Mouse (Mus musculus) midbrain, embryonic 16.5 days (tissue): ENCODE data around the gene Rgs6. TPM values are rescaled to one million over a fixed set of nuclear protein-coding genes. Genes with fewer than 3 reads are reported as not detected.

Experiments used
- ATAC-seq: fragments of 200-750 bp; cut with Nextera tagmentation; 2 replicates; pipeline ENCODE4 v1.8.0; 2017; ENCODE audit warnings: moderate TSS enrichment
- H3K27ac ChIP-seq: fragments of 300-500 bp; sonication (generic); 2 replicates; pipeline ENCODE4 v1.5.1; 2014; ENCODE audit warnings: mild to moderate bottlenecking, low read length, mixed read lengths
- H3K27me3 ChIP-seq: fragments of 300-500 bp; sonication (generic); 2 replicates; pipeline ENCODE4 v1.6.1; 2014; ENCODE audit warnings: low read depth, low read length, mixed read lengths; ENCODE audit not compliant: control insufficient read depth, insufficient read depth
- H3K36me3 ChIP-seq: fragments of 300-500 bp; sonication (generic); 2 replicates; pipeline ENCODE4 v1.6.1; 2014; ENCODE audit warnings: mild to moderate bottlenecking, low read length, moderate library complexity, mixed read lengths; ENCODE audit not compliant: control insufficient read depth, insufficient read depth
- H3K4me1 ChIP-seq: fragments of 300-500 bp; sonication (generic); 2 replicates; pipeline ENCODE4 v1.6.1; 2014; ENCODE audit warnings: mild to moderate bottlenecking, low read length, mixed read lengths; ENCODE audit not compliant: control insufficient read depth, insufficient read depth
- H3K4me2 ChIP-seq: fragments of 300-500 bp; sonication (generic); 2 replicates; pipeline ENCODE4 v1.6.1; 2014; ENCODE audit warnings: mild to moderate bottlenecking, low read length, mixed read lengths
- H3K4me3 ChIP-seq: fragments of 300-500 bp; sonication (generic); 2 replicates; pipeline ENCODE4 v1.5.1; 2014; ENCODE audit warnings: low read depth, mild to moderate bottlenecking, low read length, moderate library complexity, mixed read lengths
- H3K9ac ChIP-seq: fragments of 300-500 bp; sonication (generic); 2 replicates; pipeline ENCODE4 v1.6.1; 2014; ENCODE audit warnings: low read depth, low read length, mixed read lengths
- H3K9me3 ChIP-seq: fragments of 300-500 bp; sonication (generic); replicated peaks from 2 replicates; pipeline ENCODE4 v1.6.1; 2014; ENCODE audit warnings: mild to moderate bottlenecking, low read length, mixed read lengths; ENCODE audit not compliant: control insufficient read depth, poor library complexity, severe bottlenecking
- WGBS: fragments of 180-500 bp; shearing (Covaris S2); extraction: QIAGEN DNeasy Blood & Tissue Kit; methylation state at CpG from one replicate; pipeline ENCODE4 v1.1.7; 2014; 5-methylcytosine and 5-hydroxymethylcytosine counted together
- polyA plus RNA-seq: library from polyadenylated mRNA; unstranded; fragments of >200 nt; fragmentation: Nextera tagmentation; extraction: Ambion mirVana; gene quantifications from 2 replicates; pipeline ENCODE4 v1.2.1, GENCODE M21; 2015

Rgs6 gene
- polyA plus RNA-seq, 1 experiment from 2014 or later, result 17.9 TPM

DNA sequence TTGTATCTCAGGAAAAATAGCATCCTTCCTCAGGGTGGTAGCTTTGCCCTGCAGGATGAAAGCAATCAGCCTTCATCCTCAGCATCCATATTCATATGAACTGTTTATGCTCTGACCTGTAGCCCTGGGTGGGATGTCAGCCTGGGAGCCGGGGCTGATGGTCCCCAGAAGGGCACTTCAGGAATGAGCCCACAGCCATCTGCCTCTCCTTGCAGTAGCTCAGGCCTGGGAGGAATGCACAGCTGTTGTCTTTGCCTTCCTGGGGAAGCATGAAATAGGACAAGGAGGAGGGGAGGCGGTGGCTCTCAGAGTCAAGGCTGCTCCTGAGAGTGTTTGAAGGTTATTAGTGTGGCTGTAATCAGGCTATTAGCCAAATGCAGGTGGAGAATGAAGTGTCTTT lies 590.7 kb downstream of the Rgs6 start:
- no peak overlapping the region for H3K4me2 ChIP-seq
- no peak overlapping the region for H3K9ac ChIP-seq
- H3K9me3 ChIP-seq, result no peaks in the 10 kb centered on the region
- no peak for ATAC-seq
- no peaks in the 10 kb centered on the region for H3K36me3 ChIP-seq
- no peak overlapping the region for H3K27ac ChIP-seq
- H3K4me1 ChIP-seq, result no peaks in the 10 kb centered on the region
- no peak overlapping the region for H3K4me3 ChIP-seq
- H3K27me3 ChIP-seq, result no peaks in the 10 kb centered on the region
- 55% methylated on average over 2 of the region's 2 CpGs for WGBS

DNA sequence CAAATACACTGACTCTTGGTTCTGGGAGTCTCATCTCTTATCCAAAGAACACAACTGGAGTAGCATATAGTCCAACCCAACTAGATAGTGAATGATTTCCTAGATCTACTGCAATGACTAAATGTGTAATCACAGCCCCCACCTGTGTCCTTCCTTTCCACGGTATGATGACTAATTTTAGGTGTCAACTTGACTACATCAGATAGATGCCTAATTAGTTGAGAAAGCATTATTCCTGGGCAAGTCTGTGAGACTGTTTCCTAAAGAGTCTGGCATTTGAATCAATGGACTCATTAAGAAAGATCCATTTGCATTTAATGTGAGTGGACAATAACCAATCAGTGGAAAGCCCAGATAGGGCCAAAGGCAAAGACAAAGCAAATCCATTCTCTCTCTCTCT lies 591.8 kb downstream of the Rgs6 start:
- 79% methylated on average over 1 of the region's 1 CpGs for WGBS
- H3K9ac ChIP-seq, result no peak overlapping the region

DNA sequence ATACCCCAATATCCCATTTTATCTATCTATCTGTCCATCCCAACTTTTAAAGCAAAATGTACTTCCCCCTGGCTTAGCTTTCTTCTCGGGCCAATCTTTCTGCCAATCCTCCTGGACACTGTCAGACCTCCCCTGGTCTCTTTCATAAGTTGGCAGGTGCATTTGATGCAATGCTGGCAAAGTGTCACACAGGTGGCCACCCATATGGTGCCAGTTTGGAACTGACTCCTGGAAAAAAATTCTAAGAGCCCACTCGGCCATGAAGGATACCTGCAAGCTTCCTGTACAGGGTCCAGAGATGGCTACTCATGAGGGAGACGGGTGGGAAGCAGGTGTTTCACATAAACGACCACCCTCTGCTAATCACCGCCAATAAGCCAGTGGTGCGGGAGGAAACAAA lies 592.5 kb downstream of the Rgs6 start:
- 88% methylated on average over 6 of the region's 6 CpGs for WGBS
- Histone ChIP-seq H3K4me1 (no peaks in the 10 kb centered on the region), H3K27ac (no peak overlapping the region), H3K36me3 (no peaks in the 10 kb centered on the region), H3K4me3 (no peak overlapping the region), H3K9me3 (no peaks in the 10 kb centered on the region), H3K27me3 (no peaks in the 10 kb centered on the region), H3K9ac (no peak overlapping the region), H3K4me2 (no peak overlapping the region)
- no peak for ATAC-seq

More for the DNA sequence above, 591.8 kb downstream of the Rgs6 start:
- Histone ChIP-seq H3K4me2 (no peak overlapping the region), H3K27me3 (no peaks in the 10 kb centered on the region), H3K4me3 (no peak overlapping the region), H3K36me3 (no peaks in the 10 kb centered on the region), H3K27ac (no peak overlapping the region), H3K9me3 (no peaks in the 10 kb centered on the region), H3K4me1 (no peaks in the 10 kb centered on the region)
- no peak for ATAC-seq

DNA sequence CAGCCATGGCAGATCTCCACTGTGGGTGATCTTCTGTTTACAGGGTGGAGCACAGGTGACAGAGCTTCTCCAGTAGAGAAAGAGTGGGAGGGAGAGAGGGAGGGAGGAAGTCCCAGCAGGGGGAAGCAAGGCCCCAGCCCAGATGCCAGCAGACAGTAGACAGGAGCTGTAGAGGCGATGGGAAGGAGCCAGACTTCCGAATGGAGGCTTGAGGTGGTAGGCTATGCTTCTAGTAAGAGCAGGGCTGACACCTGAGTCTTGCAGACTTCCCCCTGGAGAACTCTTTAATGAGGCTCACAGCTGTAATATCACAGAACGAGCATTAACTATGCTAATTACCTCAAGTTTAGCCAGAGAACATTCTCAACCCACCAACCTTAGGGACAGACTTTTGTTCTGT lies 613.6 kb downstream of the Rgs6 start:
- Histone ChIP-seq H3K9me3 (no peaks in the 10 kb centered on the region), H3K36me3 (no peaks in the 10 kb centered on the region), H3K4me2 (no peak overlapping the region), H3K27me3 (no peaks in the 10 kb centered on the region), H3K27ac (no peak overlapping the region), H3K9ac (no peak overlapping the region), H3K4me1 (no peaks in the 10 kb centered on the region; the same call in 1 of the 2 replicates), H3K4me3 (no peak overlapping the region)
- no peak for ATAC-seq
- 36% methylated on average over 3 of the region's 3 CpGs for WGBS

DNA sequence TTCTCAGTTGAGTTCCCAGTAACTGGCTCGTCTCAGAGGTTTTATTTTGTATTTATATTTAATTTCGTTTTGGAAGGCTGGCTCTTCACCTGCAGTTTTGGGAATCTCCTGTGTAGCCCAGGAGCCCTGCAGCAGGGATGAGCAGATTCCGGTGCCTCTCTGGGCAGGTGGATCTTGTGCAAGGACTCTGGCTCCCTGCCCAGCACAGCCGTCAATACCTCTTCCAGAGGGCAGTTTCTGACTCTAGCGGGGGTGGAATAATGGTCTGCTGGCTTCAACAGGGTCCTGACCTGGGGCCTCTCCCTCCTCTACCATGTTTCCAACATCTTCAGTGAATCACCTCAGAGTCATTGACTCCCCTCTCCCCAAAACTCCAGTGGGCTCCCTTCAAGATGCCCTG lies 616.3 kb downstream of the Rgs6 start:
- no peak for ATAC-seq
- Histone ChIP-seq H3K4me3 (no peak overlapping the region), H3K27ac (no peak overlapping the region), H3K9ac (no peak overlapping the region), H3K36me3 (no peaks in the 10 kb centered on the region), H3K4me2 (no peak overlapping the region), H3K27me3 (no peaks in the 10 kb centered on the region), H3K9me3 (no peaks in the 10 kb centered on the region), H3K4me1 (peaks cover 11% of the 10 kb centered on the region)
- WGBS, result 59% methylated on average over 5 of the region's 5 CpGs

DNA sequence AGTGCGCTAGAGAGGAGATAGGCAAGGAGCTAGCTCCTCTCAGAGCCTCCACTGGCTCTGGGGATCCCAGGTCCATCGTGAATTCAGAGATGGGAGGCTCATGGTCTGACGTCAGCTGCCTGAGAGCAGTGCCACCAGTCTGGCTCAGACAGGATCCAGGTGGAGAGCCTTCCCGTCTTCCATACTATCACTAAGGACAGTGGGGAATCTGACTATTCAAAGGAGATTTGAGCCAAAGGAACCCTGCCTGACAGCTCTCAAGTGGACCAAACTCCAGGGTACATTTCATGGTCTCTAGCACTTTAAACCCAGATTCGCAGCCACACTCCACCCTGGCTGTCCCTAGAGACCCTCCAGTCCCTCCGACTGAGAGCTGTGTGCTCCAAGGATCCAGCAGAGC lies 618.8 kb downstream of the Rgs6 start:
- no peak overlapping the region for H3K9ac ChIP-seq
- no peak overlapping the region for H3K27ac ChIP-seq
- no peak overlapping the region for H3K4me2 ChIP-seq
- ATAC-seq, result no peak
- peaks cover 12% of the 10 kb centered on the region for H3K4me1 ChIP-seq
- H3K36me3 ChIP-seq, result no peaks in the 10 kb centered on the region
- 69% methylated on average over 6 of the region's 6 CpGs for WGBS
- no peak overlapping the region for H3K4me3 ChIP-seq
- H3K27me3 ChIP-seq, result no peaks in the 10 kb centered on the region
- H3K9me3 ChIP-seq, result no peaks in the 10 kb centered on the region

DNA sequence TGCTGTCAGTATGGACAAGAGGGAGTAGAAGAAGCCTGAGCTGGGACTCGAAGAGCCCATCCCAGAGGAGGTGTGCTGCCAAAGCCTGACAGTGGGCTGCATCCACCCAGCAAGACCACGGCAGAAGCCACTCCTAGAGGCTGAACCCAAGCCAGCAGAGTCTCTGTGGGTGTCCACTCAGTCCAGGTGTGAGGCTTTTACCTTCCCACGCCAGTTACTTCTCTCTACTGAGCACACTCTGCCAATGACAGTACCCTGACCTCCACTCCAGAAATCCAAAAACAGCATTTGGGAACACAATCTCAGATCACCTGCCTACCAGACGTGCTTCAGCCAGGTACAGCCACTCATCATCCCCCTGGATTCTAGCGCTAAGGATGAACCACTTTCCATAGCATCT lies 619.4 kb downstream of the Rgs6 start:
- Histone ChIP-seq H3K4me1 (peaks cover 12% of the 10 kb centered on the region), H3K27ac (no peak overlapping the region), H3K9me3 (no peaks in the 10 kb centered on the region), H3K4me2 (no peak overlapping the region), H3K27me3 (no peaks in the 10 kb centered on the region), H3K9ac (no peak overlapping the region), H3K36me3 (no peaks in the 10 kb centered on the region), H3K4me3 (no peak overlapping the region)
- no peak for ATAC-seq
- WGBS, result 75% methylated on average over 5 of the region's 5 CpGs

DNA sequence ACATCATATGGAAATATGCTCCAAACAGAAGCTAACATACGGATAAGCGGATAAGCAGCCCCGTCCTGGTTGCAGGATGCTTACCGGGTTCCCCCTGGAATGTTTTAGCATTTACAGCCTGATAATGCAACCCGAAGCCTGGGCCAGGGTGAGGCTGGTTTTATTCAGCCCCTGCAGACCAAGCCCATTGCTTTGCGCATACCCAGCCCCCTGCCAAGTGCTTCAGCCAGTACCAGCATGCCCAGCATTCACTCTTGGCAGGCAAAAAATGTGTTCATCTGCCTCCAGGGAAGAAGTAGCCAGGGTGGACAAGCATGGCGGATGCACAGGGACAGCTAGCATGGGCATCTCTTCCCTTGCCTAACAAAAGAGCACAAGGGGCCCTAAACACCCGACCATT lies 619.9 kb downstream of the Rgs6 start:
- peaks cover 12% of the 10 kb centered on the region for H3K4me1 ChIP-seq
- no peak overlapping the region for H3K4me3 ChIP-seq
- H3K27me3 ChIP-seq, result no peaks in the 10 kb centered on the region
- 52% methylated on average over 8 of the region's 8 CpGs for whole genome bisulfite sequencing
- peak overlapping the region; percentile 50; the same call in 1 of the 2 replicates for H3K27ac ChIP-seq
- no peak for ATAC-seq
- H3K9ac ChIP-seq, result no peak overlapping the region
- H3K9me3 ChIP-seq, result no peaks in the 10 kb centered on the region
- H3K4me2 ChIP-seq, result no peak overlapping the region
- no peaks in the 10 kb centered on the region for H3K36me3 ChIP-seq

DNA sequence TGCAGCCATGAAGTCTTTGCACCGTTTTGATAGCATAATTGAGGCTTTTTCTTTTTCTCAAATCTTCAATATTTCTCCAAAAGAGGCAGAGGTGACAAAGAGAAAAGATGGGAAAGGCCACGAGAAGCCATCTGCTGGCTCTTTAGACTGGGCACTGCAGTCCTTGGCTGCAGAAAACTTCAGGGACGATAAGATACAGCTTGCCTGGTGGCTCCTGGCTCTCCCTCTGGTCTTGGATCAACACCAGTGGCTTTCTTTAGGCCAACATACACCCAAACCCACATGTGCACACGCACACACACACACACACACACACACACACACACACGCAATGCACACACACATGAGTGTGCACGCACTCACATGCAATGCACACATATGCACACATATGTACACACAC lies 620.7 kb downstream of the Rgs6 start:
- no peak overlapping the region for H3K27ac ChIP-seq
- no peak overlapping the region for H3K4me3 ChIP-seq
- H3K9me3 ChIP-seq, result no peaks in the 10 kb centered on the region
- no peak for ATAC-seq
- no peaks in the 10 kb centered on the region for H3K27me3 ChIP-seq
- peaks cover 15% of the 10 kb centered on the region for H3K4me1 ChIP-seq
- no peak overlapping the region for H3K9ac ChIP-seq
- H3K4me2 ChIP-seq, result no peak overlapping the region
- H3K36me3 ChIP-seq, result no peaks in the 10 kb centered on the region
- 59% methylated on average over 6 of the region's 6 CpGs for WGBS

DNA sequence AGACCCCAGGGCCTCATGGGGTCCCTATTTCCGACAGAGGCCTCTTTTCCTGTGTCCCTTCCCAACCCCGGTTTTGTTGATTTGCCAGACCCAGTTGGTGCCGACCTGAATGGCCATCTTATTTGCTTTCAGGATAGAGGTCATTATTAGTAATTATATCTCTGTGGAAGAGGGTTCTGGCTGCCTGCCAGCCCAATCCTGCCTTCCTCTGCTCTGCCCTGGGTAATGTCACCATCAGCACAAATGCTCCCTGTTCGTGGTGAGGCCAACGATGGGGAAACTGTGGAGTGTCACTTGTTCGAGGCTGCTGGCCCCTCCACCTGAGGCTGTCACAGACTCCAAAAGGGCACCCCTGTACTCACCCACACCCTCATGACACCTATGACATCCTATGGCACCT lies 621.4 kb downstream of the Rgs6 start:
- Histone ChIP-seq H3K9me3 (no peaks in the 10 kb centered on the region), H3K4me2 (no peak overlapping the region), H3K27ac (peak overlapping the region; percentile 43; the same call in 1 of the 2 replicates), H3K4me3 (no peak overlapping the region), H3K9ac (no peak overlapping the region), H3K36me3 (no peaks in the 10 kb centered on the region), H3K4me1 (peaks cover 21% of the 10 kb centered on the region), H3K27me3 (no peaks in the 10 kb centered on the region)
- WGBS, result 36% methylated on average over 6 of the region's 6 CpGs
- 0 out of 2 replicates have a peak, but pooled peaks have one; percentile 18 for ATAC-seq
